Mouse (Mus musculus): ENCODE data around the gene Rassf5.
"Not testable (repeated sequence)": the region's sequence is repeated elsewhere in the genome, so short reads cannot be mapped to it uniquely, and the experiment has no call there.

Gene Rassf5

DNA sequence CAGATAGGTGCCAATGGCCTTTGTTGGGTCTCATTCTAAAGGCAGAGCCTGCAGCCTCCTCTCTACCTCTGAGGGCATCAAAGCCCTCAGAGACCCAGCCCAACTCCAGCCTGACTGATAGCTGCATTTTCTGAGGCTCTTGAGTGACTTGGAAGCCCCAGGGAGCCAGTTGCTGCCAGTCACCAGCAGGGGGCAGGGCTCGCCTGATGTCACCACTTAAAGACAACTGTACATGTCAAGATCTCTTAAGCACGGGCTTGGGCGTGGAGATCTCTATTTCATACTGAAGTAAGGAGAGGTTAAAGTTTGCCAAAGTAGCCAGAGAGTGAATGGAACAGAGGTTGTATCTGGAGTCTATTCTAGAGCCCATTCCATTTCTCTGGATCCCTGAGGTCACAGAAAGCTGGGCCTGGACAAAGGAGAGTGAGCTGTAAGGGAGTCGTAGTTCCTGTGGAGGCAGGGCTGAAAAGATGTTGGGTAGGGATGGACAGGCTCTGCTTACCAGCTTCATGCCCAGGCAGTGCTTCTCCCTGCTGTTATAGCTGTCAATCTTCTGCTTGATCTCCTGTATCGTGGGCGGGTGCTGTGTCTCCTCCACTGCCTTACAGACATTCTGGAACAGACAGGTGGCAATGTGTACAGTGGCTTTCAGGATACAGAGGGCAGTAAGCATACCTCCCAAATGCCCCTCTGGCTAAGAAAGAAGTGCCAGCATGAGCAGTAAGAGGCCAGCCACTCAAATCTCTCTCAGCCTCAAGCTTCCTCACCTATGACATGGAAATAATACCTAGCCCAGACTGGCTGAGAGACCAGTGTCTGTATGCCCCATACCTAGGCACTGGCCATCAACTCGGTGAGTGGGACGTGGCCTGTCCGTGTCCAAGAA lies 63.2 kb downstream of the Rassf5 start:
- in situ Hi-C loops (cut with MboI, MseI), result loop anchor here (5.0 kb wide), 1 partner anchor 80 kb away; no protein-coding TSS in a partner anchor

DNA sequence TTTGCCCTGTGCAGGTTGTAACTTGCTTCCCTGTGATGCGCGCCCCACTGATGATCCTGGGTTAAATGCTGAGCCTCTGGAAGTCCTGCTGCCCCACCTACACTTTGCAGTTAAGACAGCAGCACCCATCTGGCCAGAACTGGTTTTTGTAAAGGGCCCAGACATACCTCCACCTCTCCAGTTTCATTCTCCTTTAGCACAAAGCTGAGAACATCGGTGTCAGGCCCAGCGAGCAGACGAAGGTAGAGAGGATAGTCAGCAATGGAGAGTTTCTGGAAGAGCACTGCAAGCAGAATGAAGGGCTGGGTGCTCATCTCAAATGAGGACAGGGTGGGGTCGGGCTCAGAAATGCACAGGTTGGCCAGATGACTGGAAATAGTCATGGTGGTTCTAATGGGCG lies 64.7 kb downstream of the Rassf5 start:
- in situ Hi-C loops (cut with MboI, MseI), result loop anchor here (5.0 kb wide), 1 partner anchor 82 kb away; no protein-coding TSS in a partner anchor

DNA sequence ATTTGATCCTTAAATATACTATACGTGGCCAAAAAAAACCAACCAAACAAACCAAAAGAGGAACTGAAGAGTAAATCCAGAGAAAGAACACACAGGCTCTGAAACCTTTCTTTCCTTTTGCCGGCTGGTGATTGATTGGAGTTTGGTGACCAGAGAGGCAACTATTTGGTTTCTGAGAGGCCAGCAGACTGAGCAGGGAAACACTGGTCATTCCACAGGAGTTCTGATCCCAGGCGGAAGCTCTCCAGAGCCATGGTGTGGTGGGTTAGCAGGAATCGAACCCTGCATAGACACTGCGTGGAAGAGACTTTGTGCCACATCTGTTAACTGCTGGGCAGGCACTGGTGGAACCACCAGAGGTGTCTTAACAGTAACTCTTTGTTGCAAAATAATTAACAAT lies 67.0 kb downstream of the Rassf5 start:
- in situ Hi-C loops (cut with MboI, MseI), result loop anchor here (10.0 kb wide), 1 partner anchor 1497 kb away; no protein-coding TSS in a partner anchor

DNA sequence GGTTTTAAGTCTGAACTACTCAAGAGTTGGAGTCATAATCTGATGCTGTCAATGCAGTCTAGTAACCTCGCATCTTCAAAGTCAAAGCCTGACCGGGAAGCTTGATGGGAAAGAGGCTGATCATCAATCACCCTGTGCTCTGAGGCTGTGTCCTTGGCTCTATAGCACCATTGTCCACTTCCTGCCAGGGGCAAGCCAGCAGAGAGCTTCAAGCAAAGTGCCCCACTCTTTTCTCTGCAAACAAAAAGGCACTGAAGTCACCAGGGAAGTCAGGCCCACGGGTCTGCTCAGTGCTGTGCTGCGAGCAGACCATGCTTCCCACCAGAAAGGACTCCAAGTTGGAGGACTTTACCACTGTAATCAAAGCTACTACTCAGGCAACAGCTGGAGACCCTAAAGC lies 67.8 kb downstream of the Rassf5 start:
- in situ Hi-C loops (cut with MboI, MseI), result loop anchor here (10.0 kb wide), 1 partner anchor 1498 kb away; no protein-coding TSS in a partner anchor

DNA sequence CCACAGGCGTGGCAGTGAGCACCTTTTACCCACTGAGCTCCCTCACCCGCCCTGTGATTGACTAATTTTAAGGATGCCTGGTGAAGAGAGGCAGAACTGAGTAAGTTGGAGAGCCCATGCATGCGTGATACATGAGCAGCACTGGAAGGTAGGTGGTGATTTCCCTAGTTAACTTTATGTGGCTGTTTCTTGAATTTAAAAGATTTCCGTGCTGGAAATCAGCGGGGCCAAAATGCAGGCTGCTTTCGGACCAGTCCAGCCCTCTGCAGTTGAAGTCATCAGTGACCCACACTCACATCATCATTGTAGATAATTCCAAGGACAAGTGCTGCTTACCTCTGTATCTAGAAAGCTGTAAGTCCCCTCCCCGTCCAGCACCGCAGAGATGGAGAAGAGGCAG lies 69.2 kb downstream of the Rassf5 start:
- in situ Hi-C loops (cut with MboI, MseI), result loop anchor here (10.0 kb wide), 1 partner anchor 1499 kb away; no protein-coding TSS in a partner anchor

DNA sequence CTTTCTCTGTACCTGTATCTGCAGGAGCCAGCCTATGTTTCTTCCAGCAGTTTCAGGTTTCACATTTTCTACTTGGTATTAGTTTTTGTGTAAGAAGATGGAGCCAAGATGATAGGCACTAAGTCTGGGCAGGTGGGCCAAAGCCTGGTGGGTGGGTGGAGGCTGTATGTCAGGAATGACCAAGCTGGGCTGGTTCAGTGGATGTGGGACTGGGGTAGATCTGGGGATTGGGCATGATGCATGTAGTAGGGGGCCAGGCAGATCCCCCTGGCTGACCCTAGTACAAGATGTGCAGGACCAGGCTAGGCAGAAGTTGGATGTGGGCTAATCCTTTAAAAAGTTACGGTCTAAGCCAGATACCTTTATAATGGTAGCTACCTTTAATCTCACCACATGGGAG lies 69.9 kb downstream of the Rassf5 start:
- in situ Hi-C loops (cut with MboI, MseI), result loop anchor here (10.0 kb wide), 1 partner anchor 1500 kb away; no protein-coding TSS in a partner anchor

DNA sequence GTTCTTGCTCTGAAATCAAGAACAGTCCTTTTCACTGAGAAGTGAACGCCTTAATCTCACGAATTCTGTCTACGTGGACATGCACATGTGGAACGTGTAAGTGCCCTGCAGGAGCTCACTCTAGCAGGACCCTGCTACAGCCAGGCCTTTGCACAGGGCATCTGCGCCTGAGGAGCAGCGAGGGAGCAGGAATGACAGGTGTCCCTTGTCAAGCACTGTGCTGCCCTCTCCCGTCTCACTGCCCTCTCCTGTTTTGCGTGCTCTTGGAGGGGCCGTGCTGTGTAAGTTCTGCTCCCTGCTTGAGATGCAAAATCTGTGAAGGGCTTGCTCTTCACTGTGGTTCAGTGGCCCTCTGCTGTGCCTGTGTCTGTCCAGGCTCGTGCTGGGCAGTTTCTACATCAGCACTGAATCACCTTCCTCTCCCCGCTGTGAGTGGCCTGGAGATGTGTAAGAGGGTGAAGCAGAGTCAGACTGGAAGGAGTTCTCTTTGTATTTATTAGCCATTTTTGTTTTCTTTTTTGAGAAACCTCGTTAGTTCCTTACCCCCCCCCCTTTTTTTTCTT lies 70.7 kb downstream of the Rassf5 start:
- in situ Hi-C loops (cut with MboI, MseI), result loop anchor here (10.0 kb wide), 1 partner anchor 1500 kb away; no protein-coding TSS in a partner anchor

DNA sequence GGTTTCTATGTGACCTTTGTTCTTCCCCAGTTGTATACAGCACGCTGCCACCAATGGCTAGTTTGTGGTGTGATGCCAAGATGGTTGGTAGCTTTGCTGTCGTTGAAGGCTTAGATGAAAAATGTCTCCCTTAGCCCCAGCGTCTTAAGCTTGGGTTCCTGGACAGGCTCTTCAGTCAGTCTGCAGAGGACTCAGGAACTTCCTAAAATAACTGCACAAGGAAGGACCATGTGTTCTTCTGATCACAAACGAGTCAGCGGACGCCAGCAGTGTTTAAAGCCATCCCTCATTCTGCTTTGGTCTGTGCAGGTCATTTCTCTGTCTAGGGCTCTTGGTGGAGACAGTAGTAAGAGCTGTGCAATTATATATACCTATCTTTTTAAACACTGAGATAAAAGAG lies 71.2 kb downstream of the Rassf5 start:
- in situ Hi-C loops (cut with MboI, MseI), result loop anchor here (10.0 kb wide), 1 partner anchor 1501 kb away; no protein-coding TSS in a partner anchor

DNA sequence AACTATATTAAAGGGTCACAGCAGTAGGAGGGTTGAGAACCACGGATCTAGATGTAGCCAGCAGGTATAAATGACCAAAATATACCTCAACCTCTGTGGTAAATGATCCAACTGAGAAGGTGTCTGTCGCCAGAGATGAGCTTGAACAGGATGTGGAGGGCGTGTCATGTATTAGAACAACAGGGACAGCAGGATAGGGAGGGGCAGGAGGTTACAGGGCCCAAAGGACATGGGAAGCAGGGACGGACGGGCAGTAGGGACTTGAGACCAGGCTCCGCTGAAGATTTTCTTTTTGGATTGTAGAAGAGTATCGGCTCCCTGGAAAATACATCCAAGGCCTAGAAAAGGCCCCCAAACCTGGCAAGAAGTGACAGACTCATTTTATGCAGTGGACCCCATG lies 72.1 kb downstream of the Rassf5 start:
- in situ Hi-C loops (cut with MboI, MseI), result loop anchor here (10.0 kb wide), 1 partner anchor 1502 kb away; no protein-coding TSS in a partner anchor

DNA sequence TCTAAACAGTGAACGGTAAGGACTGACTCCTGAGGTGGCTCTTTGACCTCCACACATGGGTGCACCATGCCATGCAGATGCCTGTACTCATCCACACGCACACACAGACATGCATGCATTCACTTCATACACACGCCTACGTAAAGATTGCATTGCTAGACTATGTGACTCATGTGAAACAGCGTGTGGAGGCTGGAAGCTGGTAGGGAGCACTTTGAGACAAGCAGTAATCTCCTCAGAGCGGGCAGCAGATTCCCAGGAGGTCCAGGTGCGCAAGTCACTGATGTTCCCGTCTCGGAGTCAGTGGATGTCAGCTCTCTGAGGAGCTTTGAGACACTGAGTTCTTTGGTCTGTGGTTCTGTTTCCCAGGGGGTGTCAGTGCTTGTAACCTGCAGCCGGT lies 77.4 kb downstream of the Rassf5 start:
- in situ Hi-C loops (cut with MboI, MseI), result no loop called here

DNA sequence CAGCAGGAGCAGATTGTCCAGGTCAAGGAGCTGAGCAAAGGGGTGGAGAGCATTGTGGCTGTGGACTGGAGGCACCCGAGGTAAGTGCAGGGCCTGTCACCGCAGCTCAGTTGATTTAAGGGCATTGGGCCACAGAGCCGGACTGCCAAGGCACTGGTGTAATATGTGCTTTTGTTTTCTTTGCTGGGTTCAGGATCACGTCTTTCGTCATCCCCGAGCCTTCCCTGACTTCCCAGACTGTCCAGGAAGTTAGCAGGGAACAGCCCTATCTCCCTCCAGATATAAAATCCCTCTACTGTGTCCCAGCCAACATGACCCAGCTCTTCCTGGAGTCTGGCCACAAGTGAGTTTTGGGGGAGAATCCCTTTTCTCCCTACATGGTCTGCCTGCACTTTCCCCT lies 80.6 kb downstream of the Rassf5 start:
- in situ Hi-C loops (cut with MboI, MseI), result loop anchor here (5.0 kb wide), 1 partner anchor 42 kb away; no protein-coding TSS in a partner anchor

DNA sequence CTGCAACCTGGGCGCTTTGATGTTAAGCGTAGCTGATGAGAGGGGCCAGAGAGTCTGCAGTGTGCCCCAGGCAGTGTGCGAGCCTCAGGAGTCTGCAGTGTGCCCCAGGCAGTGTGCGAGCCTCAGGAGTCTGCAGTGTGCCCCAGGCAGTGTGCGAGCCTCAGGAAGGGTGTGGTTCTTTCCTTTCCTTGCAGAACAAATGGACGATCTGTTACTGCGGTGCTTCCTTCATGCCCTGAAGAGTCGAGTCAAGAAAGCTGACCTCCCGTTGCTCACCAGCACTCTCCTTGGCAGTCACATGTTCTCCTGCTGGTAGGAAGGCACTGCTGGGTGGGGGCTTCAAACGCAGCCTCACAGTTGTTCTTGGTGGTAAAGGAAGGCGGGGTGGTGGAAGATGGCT lies 84.0 kb downstream of the Rassf5 start:
- in situ Hi-C loops (cut with MboI, MseI), result loop anchor here (5.0 kb wide), 1 partner anchor 39 kb away; no protein-coding TSS in a partner anchor

DNA sequence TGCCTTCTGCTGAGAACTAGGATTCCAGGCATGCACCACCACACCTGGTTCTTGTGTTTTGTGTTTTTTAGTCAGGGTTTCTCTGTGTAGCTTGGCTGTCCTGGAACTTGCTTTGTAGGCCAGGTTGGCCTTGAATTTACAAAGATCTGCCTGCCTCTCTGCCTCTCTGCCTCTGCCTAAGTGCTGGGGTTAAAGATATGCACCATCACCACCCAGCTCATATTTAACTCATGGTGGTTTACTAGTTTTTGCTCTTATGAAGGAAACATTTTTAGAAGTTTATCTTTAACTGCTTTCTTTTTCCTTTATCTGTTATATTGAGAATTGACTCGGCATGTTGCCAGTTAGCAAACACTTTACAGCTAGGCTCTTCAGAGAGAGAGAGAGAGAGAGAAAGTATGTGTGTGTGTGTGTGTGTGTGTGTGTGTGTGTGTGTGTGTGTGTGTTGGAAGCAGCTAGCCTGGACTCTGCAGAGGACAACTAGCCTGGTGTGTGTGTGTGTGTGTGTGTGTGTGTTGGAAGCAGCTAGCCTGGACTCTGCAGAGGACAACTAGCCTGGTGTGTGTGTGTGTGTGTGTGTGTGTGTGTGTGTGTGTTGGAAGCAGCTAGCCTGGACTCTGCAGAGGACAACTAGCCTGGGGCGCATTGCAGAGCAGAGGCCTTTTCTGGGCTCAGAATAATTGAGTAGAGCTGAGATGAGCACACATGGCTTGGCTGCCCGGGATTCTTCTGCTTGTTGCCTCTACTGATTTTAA lies 85.3 kb downstream of the Rassf5 start:
- in situ Hi-C loops (cut with MboI, MseI), result loop anchor here (5.0 kb wide), 1 partner anchor 37 kb away; no protein-coding TSS in a partner anchor

DNA sequence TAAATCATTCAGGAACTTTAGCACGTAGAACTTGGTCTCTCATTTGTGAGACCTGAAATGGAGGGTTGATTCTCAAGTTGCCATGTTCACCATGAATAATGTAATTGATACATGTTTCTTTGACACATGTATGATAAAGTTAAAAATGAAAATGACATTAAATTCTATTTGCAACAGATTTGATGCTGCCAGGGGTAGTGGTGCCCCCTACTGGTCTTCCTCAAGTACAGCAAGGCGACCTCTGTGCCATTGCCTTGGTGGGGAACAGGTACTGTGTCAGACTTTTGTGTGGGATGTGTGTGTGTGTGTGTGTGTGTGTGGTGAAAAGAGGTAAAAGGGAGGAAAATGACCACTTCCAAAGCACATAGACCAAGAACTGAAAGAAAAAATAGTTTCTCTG lies 89.6 kb downstream of the Rassf5 start:
- in situ Hi-C loops (cut with MboI, MseI), result no loop called here

DNA sequence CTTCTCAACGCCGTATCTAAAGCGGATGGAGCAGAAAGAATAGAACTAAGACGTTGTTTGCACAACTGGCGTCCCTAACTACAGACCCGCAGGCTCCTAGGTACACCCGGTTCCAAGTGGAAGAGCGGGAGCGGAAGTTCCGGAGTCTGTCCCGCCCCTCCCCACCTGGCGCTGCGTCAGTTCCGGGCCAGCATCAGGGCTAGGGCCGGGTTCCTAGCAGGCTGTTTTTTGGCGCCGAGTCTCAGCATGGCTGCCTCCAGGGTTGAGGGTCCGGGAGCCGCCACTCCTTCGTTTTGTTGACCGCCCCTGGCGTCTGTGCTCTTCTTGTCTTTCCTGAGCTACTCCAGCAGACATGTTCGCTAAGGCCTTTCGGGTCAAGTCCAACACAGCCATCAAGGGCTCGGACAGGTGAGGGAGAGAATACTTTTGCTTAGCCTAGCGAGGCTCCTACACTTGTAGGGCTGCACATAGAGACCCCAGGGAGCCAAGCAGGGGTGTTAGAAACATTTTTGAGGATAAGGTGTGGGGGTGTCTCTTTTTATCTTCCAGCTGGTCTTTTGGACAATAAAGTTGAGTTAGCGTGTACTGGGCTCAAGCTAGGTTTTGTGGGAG lies 91.9 kb downstream of the Rassf5 start, which contains the start of gene Eif2d:
TSS of gene Eif2d (plus strand) at position 164 of the 612 bp plus-strand sequence.
- in situ Hi-C loops (cut with MboI, MseI), result no loop called here

DNA sequence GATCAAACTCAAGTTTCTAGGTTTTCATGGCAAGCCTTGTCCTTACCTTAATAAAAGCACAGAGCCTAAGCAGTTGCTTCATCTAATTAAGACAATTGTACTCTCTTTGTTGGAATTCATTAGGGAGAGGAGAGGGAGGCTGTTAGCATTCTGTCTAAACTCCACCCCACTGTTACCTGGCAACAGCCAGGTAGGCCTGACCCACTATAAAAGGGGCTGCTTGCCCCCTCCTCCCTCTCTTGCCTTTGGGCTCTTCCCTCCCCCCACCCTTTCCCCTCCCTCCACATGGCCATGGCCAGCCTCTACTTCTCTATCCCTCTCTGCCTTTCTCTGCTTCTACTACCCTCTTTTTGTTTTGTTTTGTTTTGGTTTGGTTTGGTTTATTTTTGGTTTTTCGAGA lies 95.6 kb downstream of the Rassf5 start:
- in situ Hi-C loops (cut with MboI, MseI), result no loop called here

DNA sequence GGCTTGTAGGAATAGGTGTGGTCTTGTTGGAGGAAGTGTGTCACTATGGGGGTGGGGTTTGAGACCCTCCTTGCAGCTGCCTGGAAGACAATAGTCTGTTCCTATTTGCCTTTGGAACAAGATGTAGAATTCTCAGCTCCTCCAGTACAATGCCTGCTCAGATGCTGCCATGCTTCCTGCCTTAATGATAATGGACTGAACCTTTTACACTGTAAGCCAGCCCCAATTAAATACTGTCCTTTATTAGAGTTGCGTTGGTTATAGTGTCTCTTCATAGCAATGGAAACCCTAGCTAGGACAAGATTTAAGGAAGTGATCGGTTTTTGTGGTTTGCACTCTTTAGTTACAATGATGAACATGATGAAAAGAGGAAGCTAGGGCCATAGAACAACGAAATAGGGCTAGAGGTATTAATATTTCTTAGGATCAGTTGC lies 98.9 kb downstream of the Rassf5 start:
- in situ Hi-C loops (cut with MboI, MseI), result no loop called here

DNA sequence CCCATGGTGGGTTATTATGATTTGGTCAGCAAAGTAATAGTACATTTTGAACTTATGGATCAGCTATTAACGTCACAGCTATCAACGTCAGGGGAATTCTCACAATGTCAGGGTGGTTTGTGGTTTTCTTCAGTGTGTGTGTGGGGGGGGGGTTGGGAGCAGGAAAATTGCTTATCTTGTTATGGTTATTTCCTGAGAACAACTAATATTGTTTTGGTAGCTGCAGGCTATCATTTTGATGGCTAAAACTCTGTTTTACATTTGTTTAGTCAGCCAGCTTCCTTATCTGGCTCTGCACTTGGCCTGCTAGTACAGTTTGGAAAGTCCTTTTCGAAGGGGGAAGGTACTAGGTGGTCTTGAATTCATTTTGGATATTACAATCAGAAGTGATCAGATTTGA lies 99.8 kb downstream of the Rassf5 start:
- in situ Hi-C loops (cut with MboI, MseI), result not testable (repeated sequence)

DNA sequence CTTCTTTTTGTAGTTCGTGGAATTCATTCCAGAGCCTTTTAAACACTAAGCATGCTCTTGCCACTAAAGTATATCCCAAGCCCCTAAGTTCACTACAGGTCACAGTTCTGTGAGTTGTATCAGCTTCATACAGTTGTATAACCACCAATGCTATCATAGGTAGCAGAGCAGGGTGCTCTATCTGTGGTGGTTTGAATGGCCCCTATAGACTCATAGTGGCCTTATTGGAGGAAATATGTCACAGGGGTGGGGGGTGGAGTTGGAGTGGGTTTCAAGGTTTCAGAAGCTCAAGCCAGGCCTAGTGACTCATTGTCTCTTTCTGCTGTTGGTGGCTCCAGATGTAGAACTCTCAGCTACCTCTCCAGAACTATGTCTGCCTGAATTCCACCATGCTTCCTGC lies 102.6 kb downstream of the Rassf5 start:
- in situ Hi-C loops (cut with MboI, MseI), result no loop called here

DNA sequence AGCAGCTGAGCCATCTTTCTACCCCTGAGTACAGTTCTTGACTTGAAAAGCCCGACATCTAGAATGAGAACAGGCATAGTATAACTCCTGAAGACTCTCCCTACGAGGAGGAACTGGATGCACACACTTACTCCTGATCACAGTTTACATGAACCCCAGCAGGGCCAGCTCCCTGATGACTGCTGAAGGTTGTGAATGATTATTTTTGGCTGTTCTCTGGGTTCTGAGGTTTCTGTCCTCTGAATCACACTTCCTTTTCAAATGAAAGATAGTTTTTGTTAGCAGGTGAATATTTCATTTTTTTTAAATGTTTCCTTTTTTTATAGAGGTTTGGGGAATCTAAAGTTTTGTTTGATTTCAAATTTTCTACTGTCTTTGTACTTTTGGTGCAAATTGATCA lies 103.6 kb downstream of the Rassf5 start:
- in situ Hi-C loops (cut with MboI, MseI), result no loop called here

All from regulatory T cell (primary cell).